Mouse (Mus musculus): ENCODE results near the gene Defb41. TPM values are rescaled to one million over a fixed set of nuclear protein-coding genes. Genes with fewer than 3 reads are reported as not detected.

Defb41 gene
- not detected for polyA plus RNA-seq (2017; shearing (Covaris generic))

GRCm38 (mm10) chr1:18265038-18265437 lies at the start of gene Defb41:
Gene Defb41, minus strand, starts transcription at chr1:18265138.

GRCm38 (mm10) chr1:18237343-18237742 lies 27.6 kb downstream of the Defb41 start, which contains the start of gene Defb18:
Gene Defb18, minus strand, starts transcription at chr1:18237443.

Other genes with a start within 250 kb of the Defb41 start
- not detected for gene Crisp4, start 119.2 kb downstream of the Defb41 start, polyA plus RNA-seq (2017; shearing (Covaris generic))
- not detected for gene Defb18, start 27.7 kb downstream of the Defb41 start, polyA plus RNA-seq (2017; shearing (Covaris generic))

All from naive thymus-derived CD4-positive, alpha-beta T cell, adult 5 months (primary cell).